Mouse (Mus musculus) midbrain, embryonic 12.5 days (tissue): ENCODE results near the gene Stard3. TPM values are rescaled to one million over a fixed set of nuclear protein-coding genes. Genes with fewer than 3 reads are reported as not detected.

ENCODE experiments used
- ATAC-seq: fragments of 200-750 bp; cut with Nextera tagmentation; 2 replicates; pipeline ENCODE4 v1.8.0; 2017; ENCODE audit warnings: low read depth, moderate TSS enrichment, moderate library complexity; ENCODE audit not compliant: low FRiP score
- H3K27ac ChIP-seq: fragments of 300-500 bp; sonication (generic); replicated peaks from 2 replicates; pipeline ENCODE4 v1.5.1; 2016; ENCODE audit warnings: mild to moderate bottlenecking
- H3K27me3 ChIP-seq: fragments of 300-500 bp; sonication (generic); 2 replicates; pipeline ENCODE4 v1.6.1; 2016; ENCODE audit warnings: mild to moderate bottlenecking
- H3K36me3 ChIP-seq: fragments of 300-500 bp; sonication (generic); 2 replicates; pipeline ENCODE4 v1.6.1; 2016
- H3K4me1 ChIP-seq: fragments of 300-500 bp; sonication (generic); 2 replicates; pipeline ENCODE4 v1.6.1; 2016
- H3K4me2 ChIP-seq: fragments of 300-500 bp; sonication (generic); replicated peaks from 2 replicates; pipeline ENCODE4 v1.6.1; 2016; ENCODE audit warnings: mild to moderate bottlenecking, moderate library complexity
- H3K4me3 ChIP-seq: fragments of 300-500 bp; sonication (generic); 2 replicates; pipeline ENCODE4 v1.5.1; 2016; ENCODE audit warnings: mild to moderate bottlenecking
- H3K9ac ChIP-seq: fragments of 300-500 bp; sonication (generic); replicated peaks from 2 replicates; pipeline ENCODE4 v1.6.1; 2016; ENCODE audit warnings: mild to moderate bottlenecking, moderate library complexity
- H3K9me3 ChIP-seq: fragments of 300-500 bp; sonication (generic); 2 replicates; pipeline ENCODE4 v1.6.1; 2016; ENCODE audit warnings: mild to moderate bottlenecking
- WGBS: fragments of 180-500 bp; shearing (Covaris S2); methylation state at CpG from one replicate; pipeline ENCODE4 v1.1.7; 2016; 5-methylcytosine and 5-hydroxymethylcytosine counted together
- polyA plus RNA-seq: library from polyadenylated mRNA; unstranded; fragments of >200 nt; fragmentation: Nextera tagmentation; extraction: Ambion mirVana; gene quantifications from 2 replicates; pipeline ENCODE4 v1.2.1, GENCODE M21; 2016

Gene Stard3
- polyA plus RNA-seq, 1 experiment from 2014 or later: 52.0 TPM

DNA sequence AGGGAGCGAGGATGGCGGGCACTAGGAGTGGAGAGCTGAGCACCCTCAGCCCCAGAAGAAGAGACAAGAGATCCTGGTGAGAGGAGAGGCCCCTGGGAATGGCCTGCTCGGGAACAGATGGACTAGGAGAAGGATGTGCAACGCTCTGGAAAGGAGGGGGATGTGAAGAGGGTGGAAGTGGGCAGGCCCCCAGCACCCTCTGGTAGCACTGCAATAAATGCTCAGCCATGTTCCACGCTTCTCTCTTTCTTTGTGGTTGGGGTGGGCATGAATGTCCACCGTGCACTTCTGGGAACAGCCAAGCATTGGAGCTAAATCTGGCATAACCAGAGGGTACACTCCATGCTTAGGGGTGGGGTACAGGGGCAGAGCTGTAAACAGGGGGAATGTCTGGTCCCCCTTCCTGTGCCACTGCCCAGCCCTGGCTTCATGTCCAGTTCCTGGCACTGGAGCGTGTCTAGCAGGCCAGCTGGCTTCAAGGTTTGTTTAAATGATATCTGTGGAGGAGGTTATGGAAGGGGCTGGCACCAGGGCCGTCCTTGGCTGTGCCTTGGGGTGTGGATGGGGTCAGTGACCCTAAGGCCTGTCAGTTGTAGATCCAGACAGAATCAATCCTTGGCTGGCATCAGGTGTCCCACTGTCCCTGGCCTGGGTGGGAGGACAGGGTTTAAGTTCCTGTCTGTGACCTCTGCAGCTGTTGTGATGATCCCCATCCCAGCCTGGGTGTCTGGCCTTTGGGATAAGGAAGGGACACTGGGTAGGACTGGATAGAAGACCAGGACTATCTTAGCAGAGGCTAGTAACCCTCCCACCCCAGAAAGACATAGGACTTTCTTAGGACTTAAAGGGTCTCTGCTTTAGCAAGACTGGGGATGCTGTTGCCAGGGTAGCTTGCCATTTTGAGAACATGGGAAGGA is 26.8 kb downstream of the Stard3 start:
- H3K4me1 ChIP-seq: peaks cover 9% of the 10 kb centered on the region; the same call in 1 of the 2 replicates
- H3K4me3 ChIP-seq: no peak overlapping the region
- H3K27me3 ChIP-seq: peaks cover 69% of the 10 kb centered on the region
- H3K27ac ChIP-seq: no peak overlapping the region
- 76% methylated on average over 8 of the region's 8 CpGs for WGBS
- H3K9ac ChIP-seq: no peak overlapping the region
- no peaks in the 10 kb centered on the region for H3K9me3 ChIP-seq
- no peak overlapping the region for H3K4me2 ChIP-seq
- no peak for ATAC-seq
- peaks cover 11% of the 10 kb centered on the region for H3K36me3 ChIP-seq

DNA sequence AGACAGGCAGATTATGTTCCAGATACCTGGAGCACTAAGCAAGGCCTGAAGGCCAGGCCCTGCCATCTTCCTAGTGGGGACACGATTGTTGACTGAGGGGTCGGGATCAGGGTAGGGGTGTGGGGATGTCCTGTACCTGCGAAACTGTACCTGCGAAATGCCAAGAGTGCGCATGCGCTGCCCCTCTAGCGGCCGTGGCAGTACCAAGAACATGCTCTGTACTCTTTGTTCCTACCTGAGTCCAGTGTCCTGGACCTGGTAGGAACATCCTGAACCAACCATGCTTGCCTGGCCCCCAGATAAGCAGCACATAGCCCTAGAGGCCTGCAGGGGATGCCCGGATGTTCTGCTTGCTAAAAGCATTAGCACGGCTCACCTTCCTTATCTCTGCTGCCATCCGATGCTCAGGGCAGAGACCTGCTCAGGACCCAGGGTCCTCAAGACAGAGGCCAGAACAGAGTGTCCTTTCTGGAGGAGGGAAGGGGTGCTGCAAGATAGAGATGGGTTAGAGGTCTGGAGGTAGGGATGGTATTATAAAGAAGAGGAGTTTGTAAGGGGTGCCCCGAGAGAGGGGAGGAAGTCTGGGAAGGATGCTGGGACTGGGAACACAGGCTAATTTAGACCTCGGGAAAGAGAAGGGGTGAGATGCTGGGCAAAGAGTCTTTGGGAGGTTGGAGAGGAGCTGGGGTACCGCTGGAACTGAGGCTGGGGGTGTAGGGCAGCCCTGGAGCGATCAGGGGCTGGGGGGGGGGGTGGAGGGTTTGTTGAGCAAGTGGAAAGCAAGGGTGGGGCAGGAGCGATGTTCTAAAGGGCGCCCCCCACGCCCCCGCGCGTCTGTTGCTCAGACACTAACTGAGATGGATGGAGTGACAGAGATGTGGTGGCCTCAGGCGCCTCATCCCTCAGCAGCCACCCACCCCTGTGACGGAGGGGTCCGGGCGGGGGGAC is 27.7 kb downstream of the Stard3 start, which contains the start of gene Pnmt:
Pnmt (plus strand) TSS at position 813 of the 948 bp plus-strand sequence.
- Histone ChIP-seq H3K4me2 (no peak within 1 kb of the TSS; the same call in 1 of the 2 replicates), H3K4me3 (no peak within 1 kb of the TSS), H3K9me3 (no peaks in the 10 kb centered on the region), H3K36me3 (peaks cover 2% of the 10 kb centered on the region), H3K4me1 (peaks cover 9% of the 10 kb centered on the region; the same call in 1 of the 2 replicates), H3K27ac (no peak within 1 kb of the TSS), H3K27me3 (peaks cover 79% of the 10 kb centered on the region), H3K9ac (0 out of 2 replicates have a peak within 1 kb of the TSS, but pooled peaks have one; percentile 15)
- ATAC-seq: no peak
- WGBS: 59% methylated on average over 25 of the region's 25 CpGs

DNA sequence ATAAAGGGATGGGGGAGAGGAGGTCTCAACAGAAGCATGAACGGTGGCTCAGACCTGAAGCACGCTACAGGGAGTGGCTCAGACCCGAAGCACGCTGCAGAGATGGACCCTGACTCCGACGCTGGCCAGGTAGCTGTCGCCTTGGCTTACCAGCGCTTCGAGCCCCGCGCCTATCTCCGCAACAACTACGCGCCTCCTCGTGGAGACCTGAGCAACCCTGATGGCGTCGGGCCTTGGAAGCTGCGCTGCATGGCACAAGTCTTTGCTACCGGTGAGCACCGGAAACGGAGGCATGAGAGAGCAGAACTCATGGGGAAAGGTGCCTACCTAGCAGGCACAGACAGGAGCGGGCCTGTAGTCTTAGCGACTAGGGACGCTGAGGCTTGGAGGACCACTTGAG is 28.4 kb downstream of the Stard3 start:
- H3K4me3 ChIP-seq: no peak overlapping the region
- ATAC-seq: no peak
- H3K4me1 ChIP-seq: peaks cover 9% of the 10 kb centered on the region; the same call in 1 of the 2 replicates
- WGBS: 22% methylated on average over 24 of the region's 24 CpGs
- H3K27ac ChIP-seq: no peak overlapping the region
- H3K9me3 ChIP-seq: no peaks in the 10 kb centered on the region
- H3K4me2 ChIP-seq: no peak overlapping the region; the same call in 1 of the 2 replicates
- H3K9ac ChIP-seq: 0 out of 2 replicates have a peak overlapping the region, but pooled peaks have one; percentile 15
- H3K27me3 ChIP-seq: peaks cover 85% of the 10 kb centered on the region
- H3K36me3 ChIP-seq: no peaks in the 10 kb centered on the region

DNA sequence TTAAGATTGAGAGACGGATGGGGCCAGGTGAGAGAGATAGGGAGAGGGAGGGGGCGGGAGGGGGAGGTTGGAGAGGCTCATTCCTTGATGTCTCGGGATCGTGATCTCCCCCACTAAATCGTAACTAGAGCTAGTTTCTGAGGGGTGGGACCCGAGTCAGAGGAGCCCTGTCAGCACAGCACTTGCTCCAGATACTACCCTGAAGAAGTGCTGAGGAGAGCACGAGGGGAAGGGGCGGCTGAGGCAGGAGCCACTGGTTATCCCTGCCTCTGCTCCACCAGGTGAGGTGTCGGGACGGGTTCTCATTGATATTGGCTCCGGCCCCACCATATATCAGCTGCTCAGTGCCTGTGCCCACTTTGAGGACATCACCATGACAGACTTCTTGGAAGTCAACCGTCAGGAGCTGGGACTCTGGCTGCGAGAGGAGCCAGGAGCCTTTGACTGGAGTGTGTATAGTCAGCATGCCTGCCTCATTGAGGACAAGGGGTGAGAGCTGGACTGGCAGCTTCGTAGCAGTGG is 28.9 kb downstream of the Stard3 start:
- Histone ChIP-seq H3K27ac (no peak overlapping the region), H3K27me3 (peaks cover 90% of the 10 kb centered on the region), H3K9me3 (no peaks in the 10 kb centered on the region), H3K4me3 (no peak overlapping the region), H3K36me3 (no peaks in the 10 kb centered on the region), H3K4me2 (no peak overlapping the region), H3K9ac (no peak overlapping the region), H3K4me1 (peaks cover 9% of the 10 kb centered on the region; the same call in 1 of the 2 replicates)
- 57% methylated on average over 14 of the region's 14 CpGs for WGBS
- ATAC-seq: no peak

DNA sequence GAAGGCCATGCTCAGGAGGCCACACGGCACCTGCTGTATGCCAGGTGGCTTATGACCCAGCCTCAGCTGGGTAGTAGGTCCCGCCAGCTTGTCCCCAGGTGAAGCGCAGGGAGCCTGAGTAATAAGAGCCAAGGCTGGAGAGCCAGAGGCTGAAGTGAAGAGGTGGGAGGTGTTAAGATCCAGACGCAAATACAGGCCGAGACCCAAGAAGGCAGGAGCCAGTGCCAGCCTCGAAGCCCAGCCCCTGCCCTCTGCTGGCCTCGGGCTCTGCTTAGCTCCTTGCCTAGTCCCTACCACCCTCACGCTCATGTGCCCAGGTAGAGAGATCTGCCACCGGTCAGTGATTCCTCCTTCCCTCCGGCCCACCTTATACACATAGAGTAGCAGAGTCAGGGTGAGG is 30.1 kb downstream of the Stard3 start:
- ATAC-seq: no peak
- 76% methylated on average over 10 of the region's 10 CpGs for WGBS
- no peaks in the 10 kb centered on the region for H3K36me3 ChIP-seq
- peaks cover 95% of the 10 kb centered on the region for H3K27me3 ChIP-seq
- no peak overlapping the region for H3K4me2 ChIP-seq
- H3K9me3 ChIP-seq: no peaks in the 10 kb centered on the region
- no peak overlapping the region for H3K9ac ChIP-seq
- H3K27ac ChIP-seq: no peak overlapping the region
- H3K4me1 ChIP-seq: peaks cover 11% of the 10 kb centered on the region; the same call in 1 of the 2 replicates
- no peak overlapping the region for H3K4me3 ChIP-seq

DNA sequence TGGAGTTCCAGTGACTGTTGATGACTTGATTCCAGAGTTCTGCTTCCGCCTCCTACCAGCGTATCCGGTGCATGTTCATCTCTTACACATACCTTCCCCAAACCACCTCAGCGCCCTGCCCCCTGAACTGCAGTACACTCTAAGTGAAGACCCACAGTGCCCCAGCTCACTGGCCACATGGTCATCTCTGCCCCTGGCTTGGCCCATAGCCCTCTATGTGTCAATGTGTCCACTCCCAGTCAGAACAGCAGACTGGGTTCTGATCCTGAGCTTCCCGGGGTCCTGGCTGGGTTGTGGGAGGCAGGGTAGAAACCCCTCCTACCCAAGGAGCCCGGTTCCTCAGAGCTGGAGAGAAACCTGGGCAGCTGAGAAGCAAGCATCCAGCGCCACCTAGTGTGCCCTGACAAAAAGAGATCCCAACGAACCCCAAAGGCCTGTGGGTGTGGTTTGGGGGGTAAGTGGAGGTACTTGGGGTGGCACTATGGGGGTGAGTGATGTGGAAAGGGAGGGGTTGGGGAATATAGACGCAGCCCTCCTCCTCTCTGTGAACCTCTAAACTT is 31.1 kb downstream of the Stard3 start:
- 21% methylated on average over 9 of the region's 9 CpGs for WGBS
- no peak for ATAC-seq
- H3K4me2 ChIP-seq: no peak overlapping the region
- no peak overlapping the region for H3K27ac ChIP-seq
- no peaks in the 10 kb centered on the region for H3K36me3 ChIP-seq
- H3K9me3 ChIP-seq: no peaks in the 10 kb centered on the region
- H3K4me3 ChIP-seq: no peak overlapping the region
- peaks cover 14% of the 10 kb centered on the region; the same call in 1 of the 2 replicates for H3K4me1 ChIP-seq
- H3K27me3 ChIP-seq: peaks cover 84% of the 10 kb centered on the region
- H3K9ac ChIP-seq: peak overlapping the region; percentile 20; the same call in 1 of the 2 replicates

DNA sequence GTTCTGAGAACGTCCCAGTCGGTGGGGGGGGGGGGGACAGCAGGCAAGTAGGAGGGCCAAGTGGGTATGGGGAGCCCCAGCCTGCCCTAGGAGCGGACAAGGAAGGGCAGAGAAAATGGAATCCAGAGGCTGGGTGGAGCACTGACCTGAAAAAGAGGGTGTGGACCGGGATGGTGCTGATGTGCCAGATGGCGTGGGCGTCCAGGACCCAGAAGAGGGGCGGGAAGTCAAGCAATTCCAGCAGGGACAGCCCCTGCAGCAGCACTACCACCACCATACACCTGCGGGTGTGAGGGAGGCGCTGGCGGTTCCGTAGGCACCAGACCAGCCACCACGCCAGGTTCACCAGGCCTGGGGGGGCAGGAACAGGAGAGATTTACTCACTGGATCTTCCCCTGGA is 32.0 kb downstream of the Stard3 start:
- H3K9ac ChIP-seq: no peak overlapping the region
- no peaks in the 10 kb centered on the region for H3K36me3 ChIP-seq
- H3K4me1 ChIP-seq: peaks cover 14% of the 10 kb centered on the region; the same call in 1 of the 2 replicates
- H3K9me3 ChIP-seq: no peaks in the 10 kb centered on the region
- no peak overlapping the region for H3K4me3 ChIP-seq
- H3K4me2 ChIP-seq: no peak overlapping the region
- WGBS: 80% methylated on average over 10 of the region's 12 CpGs
- H3K27me3 ChIP-seq: peaks cover 76% of the 10 kb centered on the region
- no peak overlapping the region for H3K27ac ChIP-seq
- no peak for ATAC-seq

DNA sequence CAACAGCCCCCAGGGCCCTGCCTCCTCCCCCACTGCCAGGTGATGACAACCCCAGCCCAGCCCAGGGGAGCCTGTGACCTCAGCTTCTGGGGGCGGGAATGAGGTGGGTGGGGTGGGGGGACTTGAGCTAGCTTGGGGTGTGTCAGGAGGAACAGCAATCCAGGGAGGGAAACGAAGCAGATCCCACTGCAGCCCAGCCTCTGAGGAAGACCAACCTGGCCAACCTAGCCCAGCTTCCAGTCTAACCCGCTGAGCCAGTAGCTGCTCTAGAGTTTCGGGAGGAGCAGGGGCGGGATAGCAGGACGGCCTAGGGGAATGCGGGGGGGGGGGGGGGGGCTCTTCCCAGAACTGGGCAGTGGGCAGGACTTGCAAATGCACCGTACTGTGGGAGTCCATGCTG is 33.9 kb downstream of the Stard3 start:
- WGBS: 34% methylated on average over 4 of the region's 8 CpGs
- Histone ChIP-seq H3K4me3 (no peak overlapping the region), H3K4me2 (no peak overlapping the region), H3K9me3 (no peaks in the 10 kb centered on the region), H3K27me3 (peaks cover 57% of the 10 kb centered on the region), H3K4me1 (peaks cover 8% of the 10 kb centered on the region; the same call in 1 of the 2 replicates), H3K9ac (no peak overlapping the region), H3K36me3 (no peaks in the 10 kb centered on the region), H3K27ac (no peak overlapping the region)
- no peak for ATAC-seq

DNA sequence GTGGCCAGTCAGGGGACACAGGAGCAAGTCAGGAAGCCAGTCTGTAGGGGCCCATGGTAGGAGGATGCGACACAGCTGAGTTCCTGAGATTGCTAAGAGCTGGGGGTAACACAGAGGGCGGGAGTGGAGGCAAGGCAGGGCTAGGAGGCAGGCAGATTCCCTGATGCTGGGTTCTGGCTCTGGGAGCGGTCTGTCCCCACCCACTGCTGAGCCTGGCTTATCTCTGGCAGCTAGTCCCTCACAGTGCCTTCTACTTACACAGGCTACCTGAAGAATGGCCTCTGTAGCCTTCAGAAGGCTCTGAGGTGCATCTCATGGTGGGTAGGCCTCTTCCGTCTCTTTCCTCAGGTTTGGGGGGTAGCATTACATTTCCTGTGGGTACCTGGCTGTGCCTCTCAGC is 34.5 kb downstream of the Stard3 start:
- no peak overlapping the region for H3K4me3 ChIP-seq
- peaks cover 52% of the 10 kb centered on the region for H3K27me3 ChIP-seq
- H3K9ac ChIP-seq: no peak overlapping the region
- H3K4me2 ChIP-seq: no peak overlapping the region
- ATAC-seq: no peak
- H3K36me3 ChIP-seq: no peaks in the 10 kb centered on the region
- WGBS: 41% methylated on average over 4 of the region's 4 CpGs
- H3K27ac ChIP-seq: no peak overlapping the region
- H3K4me1 ChIP-seq: peaks cover 8% of the 10 kb centered on the region; the same call in 1 of the 2 replicates
- no peaks in the 10 kb centered on the region for H3K9me3 ChIP-seq

DNA sequence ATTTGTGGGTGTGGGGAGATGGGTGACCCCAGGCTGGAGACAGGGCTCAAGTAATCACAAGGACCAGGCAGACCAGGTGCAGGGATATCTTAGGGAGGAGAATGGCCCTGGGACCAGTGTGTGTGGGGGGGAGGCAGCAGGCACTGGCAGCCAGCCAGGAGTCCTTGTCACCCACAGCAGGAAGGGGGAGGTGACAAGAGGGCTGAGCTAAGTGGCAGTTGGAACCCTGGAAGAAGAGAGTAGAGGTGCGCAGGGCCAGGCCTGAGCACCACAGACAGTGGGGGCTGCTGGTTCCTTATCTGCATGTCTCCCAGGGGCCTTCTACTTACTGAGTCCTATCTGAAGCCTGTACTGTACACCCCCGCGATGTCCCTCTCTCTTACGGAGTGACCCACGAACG is 35.1 kb downstream of the Stard3 start:
- WGBS: 82% methylated on average over 6 of the region's 6 CpGs
- H3K4me3 ChIP-seq: no peak overlapping the region
- H3K4me2 ChIP-seq: no peak overlapping the region
- H3K27ac ChIP-seq: no peak overlapping the region
- no peak for ATAC-seq
- no peaks in the 10 kb centered on the region for H3K36me3 ChIP-seq
- H3K27me3 ChIP-seq: peaks cover 47% of the 10 kb centered on the region
- H3K9me3 ChIP-seq: no peaks in the 10 kb centered on the region
- H3K9ac ChIP-seq: no peak overlapping the region
- peaks cover 8% of the 10 kb centered on the region; the same call in 1 of the 2 replicates for H3K4me1 ChIP-seq

DNA sequence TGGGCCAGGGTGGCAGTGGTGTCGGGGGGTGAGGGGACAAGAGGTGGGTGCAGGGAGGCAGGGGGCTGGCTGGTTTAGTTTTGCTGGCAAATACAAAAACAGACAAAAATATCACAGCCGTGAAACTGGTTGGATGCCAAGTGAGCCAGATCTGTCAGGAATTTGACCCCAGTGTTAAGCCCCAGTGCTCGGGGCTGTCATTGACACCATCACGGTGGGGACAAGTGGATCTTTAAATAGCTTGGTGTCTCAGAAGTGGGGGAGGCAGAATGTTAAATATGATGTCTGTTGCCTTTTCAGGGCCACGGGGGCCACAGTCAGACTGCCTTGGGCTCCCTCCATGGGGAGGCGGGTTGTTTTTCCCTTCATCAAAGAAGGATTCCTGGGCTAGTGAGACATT is 36.1 kb downstream of the Stard3 start:
- Histone ChIP-seq H3K27ac (no peak overlapping the region), H3K4me1 (peaks cover 5% of the 10 kb centered on the region; the same call in 1 of the 2 replicates), H3K27me3 (peaks cover 37% of the 10 kb centered on the region), H3K36me3 (no peaks in the 10 kb centered on the region), H3K9ac (no peak overlapping the region), H3K9me3 (no peaks in the 10 kb centered on the region), H3K4me3 (no peak overlapping the region), H3K4me2 (no peak overlapping the region)
- 64% methylated on average over 6 of the region's 6 CpGs for WGBS
- no peak for ATAC-seq
